Mouse (Mus musculus) CH12.LX (cell line): Measurements from ENCODE around the gene Ppp1r1a.

ENCODE experiments used
- CTCF ChIP-seq, 2 experiments: IDR thresholded peaks in 1 of 2; conservative IDR thresholded peaks in 1 of 2; 2 replicates each; pipeline ENCODE4 v1.5.1; 2011 to 2012; ENCODE audit warnings: low read depth in 2 of 2, low read length in 2 of 2, improper control_type of control experiment in 1 of 2, inconsistent platforms in 1 of 2, mild to moderate bottlenecking in 1 of 2, moderate library complexity in 1 of 2
- EP300 ChIP-seq: IDR thresholded peaks from 2 replicates; pipeline ENCODE4 v1.6.1; 2011; ENCODE audit warnings: low read length, improper control_type of control experiment
- POLR2A ChIP-seq: IDR thresholded peaks from 2 replicates; pipeline ENCODE4 v1.6.1; 2011; ENCODE audit warnings: low read depth, mild to moderate bottlenecking, improper control_type of control experiment, low read length

DNA sequence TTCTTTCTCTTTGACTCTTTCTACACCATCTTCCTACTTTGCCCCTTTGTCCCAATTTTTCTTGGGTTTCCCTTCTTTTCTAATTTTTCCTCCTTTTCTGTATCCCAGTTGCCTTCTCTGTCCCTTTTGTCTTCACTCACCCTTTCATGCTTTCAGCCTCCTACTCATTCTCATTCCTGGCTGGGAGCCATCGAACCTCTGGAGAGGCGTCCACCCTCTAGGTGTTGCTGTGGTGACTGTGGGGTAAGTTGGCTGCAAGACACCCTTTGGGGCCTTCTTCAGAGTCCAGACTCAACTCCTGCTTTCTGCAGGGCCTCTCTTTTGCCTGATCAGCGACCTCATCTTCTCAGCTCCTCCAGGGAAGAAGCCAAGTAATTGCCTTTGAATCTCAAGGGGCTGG lies 28.5 kb downstream of the Ppp1r1a start:
- TF ChIP-seq CTCF (conservative IDR thresholded peaks at IDR 0.05 in 1 of 2, IDR thresholded peaks at IDR 0.05 in 1 of 2; ENCODE audit: low read depth in 2 of 2, low read length in 2 of 2) (no peak), EP300 (no peak), POLR2A (no peak)
